Mouse (Mus musculus): ENCODE measurements around the gene Snx5.
A peak's percentile ranks its signal among the peaks of the same experiment; 100 is the strongest.

Snx5 gene

GRCm38 (mm10) chr2:144267004-144267730 lies 3.5 kb downstream of the Snx5 start:
- DNase-seq: no peak

- DNase-seq: no peak
Observed at GRCm38 (mm10) chr2:144265916-144266683, 4.6 kb downstream of the Snx5 start.

- DNase-seq: no peak
Observed at GRCm38 (mm10) chr2:144265120-144265488, 5.6 kb downstream of the Snx5 start.

GRCm38 (mm10) chr2:144264398-144265119 lies 6.1 kb downstream of the Snx5 start:
- no peak for DNase-seq

- no peak for DNase-seq
Observed at GRCm38 (mm10) chr2:144262837-144263236, 7.9 kb downstream of the Snx5 start.

GRCm38 (mm10) chr2:144250111-144250510 lies 20.6 kb downstream of the Snx5 start:
- DNase-seq: no peak

- DNase-seq: no peak
Observed at GRCm38 (mm10) chr2:144248613-144249376, 21.9 kb downstream of the Snx5 start.

- no peak for DNase-seq
Observed at GRCm38 (mm10) chr2:144247337-144247978, 23.2 kb downstream of the Snx5 start.

- DNase-seq: no peak
Observed at GRCm38 (mm10) chr2:144246270-144246669, 24.4 kb downstream of the Snx5 start.

GRCm38 (mm10) chr2:144245464-144245863 lies 25.2 kb downstream of the Snx5 start:
- peak; percentile 57 for DNase-seq

GRCm38 (mm10) chr2:144240095-144240899 lies 30.4 kb downstream of the Snx5 start:
- no peak for DNase-seq

- DNase-seq: no peak
Observed at GRCm38 (mm10) chr2:144239318-144239717, 31.4 kb downstream of the Snx5 start.

- peak; percentile 64 for DNase-seq
Observed at GRCm38 (mm10) chr2:144238341-144238740, 32.4 kb downstream of the Snx5 start.

GRCm38 (mm10) chr2:144236791-144237584 lies 33.7 kb downstream of the Snx5 start:
- DNase-seq: no peak

GRCm38 (mm10) chr2:144235776-144236175 lies 34.9 kb downstream of the Snx5 start:
- no peak for DNase-seq

- no peak for DNase-seq
Observed at GRCm38 (mm10) chr2:144233534-144233933, 37.2 kb downstream of the Snx5 start.

GRCm38 (mm10) chr2:144231115-144231514 lies 39.6 kb downstream of the Snx5 start:
- no peak for DNase-seq

GRCm38 (mm10) chr2:144230498-144230897 lies 40.2 kb downstream of the Snx5 start:
- DNase-seq: no peak

GRCm38 (mm10) chr2:144229647-144230046 lies 41.1 kb downstream of the Snx5 start:
- DNase-seq: no peak

- DNase-seq: no peak
Observed at GRCm38 (mm10) chr2:144228521-144229346, 42.0 kb downstream of the Snx5 start.
